Mouse (Mus musculus): Measurements from ENCODE around the gene Dph5. TPM values are rescaled to one million over a fixed set of nuclear protein-coding genes. Genes with fewer than 3 reads are reported as not detected.

Dph5 gene
- polyA plus RNA-seq (2012; rRNA removed), result 0.49 and 0.59 TPM in 2 replicates

DNA sequence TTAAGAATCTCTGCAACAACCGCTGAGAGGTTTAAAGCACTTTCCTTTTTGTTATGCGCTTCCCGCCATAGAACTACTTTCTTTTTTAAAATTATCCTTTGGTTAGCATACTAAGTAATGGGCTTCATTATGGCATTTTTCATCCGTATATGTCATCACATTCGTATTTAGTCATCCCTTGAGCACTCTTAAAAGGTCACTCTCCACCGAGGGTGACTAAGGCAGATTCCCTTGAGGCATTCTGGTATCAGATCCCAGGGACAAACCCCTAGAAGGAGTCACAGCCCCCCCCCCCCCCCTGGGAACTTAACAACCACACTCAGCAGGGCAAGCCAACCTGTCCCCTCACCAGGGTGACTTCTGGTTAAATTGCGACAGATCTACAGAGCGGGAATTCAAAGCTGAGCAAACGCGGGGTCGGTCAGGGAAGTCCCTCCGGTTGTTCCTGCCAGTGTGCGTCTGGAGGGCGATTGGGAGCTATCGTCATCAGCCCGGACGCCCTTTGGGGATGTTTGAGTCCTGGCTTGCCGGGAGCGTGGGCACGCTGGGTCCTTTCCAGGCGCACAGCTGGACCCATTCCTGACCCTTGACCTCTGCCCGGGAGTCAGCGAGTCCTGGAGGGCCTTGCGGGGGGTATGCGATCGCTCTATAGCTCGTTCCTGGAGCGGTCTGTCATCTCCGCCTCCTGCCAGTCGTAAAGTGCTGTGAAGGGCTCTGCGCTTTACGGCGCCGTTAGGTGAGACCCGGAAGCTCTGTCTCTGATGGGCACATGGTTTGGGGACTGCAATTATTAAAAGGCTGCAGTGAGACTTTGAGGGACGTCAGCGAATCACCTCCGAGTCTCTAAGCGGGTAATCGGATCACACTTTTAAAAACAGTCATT, at the start of gene Dph5:
Gene Dph5, plus strand, starts transcription at position 411 of the 883 bp plus-strand sequence.

Other genes with a start within 250 kb of the Dph5 start
- gene S1pr1, start 172.8 kb upstream of the Dph5 start, polyA plus RNA-seq (2012; rRNA removed), result 6.7 and 6.8 TPM in 2 replicates
- gene Slc30a7, start 119.6 kb downstream of the Dph5 start, polyA plus RNA-seq (2012; rRNA removed), result 4.5 and 5.2 TPM in 2 replicates
- gene Extl2, start 119.6 kb downstream of the Dph5 start, polyA plus RNA-seq (2012; rRNA removed), result 3.8 and 5.7 TPM in 2 replicates
- gene Vcam1, start 241.9 kb downstream of the Dph5 start, polyA plus RNA-seq (2012; rRNA removed), result 0.13 and 0.80 TPM in 2 replicates